Mouse (Mus musculus): ENCODE data around the gene Tmem145.

DNA sequence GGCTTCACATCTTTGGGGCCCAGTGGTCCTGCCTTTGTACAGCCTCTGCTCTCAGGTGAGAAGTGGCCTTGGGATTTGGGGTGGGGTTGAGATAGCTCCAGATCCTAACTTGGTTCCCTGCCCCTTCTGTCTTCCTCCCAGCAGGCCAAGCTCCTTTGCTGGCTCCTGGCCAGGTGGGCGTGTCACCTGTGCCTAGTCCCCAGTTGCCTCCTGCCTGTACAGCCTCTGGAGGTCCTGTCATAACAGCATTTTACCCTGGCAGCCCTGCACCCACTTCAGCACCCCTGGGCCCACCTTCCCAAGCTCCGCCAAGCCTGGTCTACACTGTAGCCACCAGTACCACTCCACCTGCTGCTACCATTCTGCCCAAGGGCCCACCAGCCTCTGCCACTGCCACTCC, 15.0 kb upstream of the Tmem145 start:
- TF ChIP-seq CTCF (IDR thresholded peaks at IDR 0.05; ENCODE audit: low read depth) (no peak), EP300 (IDR thresholded peaks at IDR 0.05; ENCODE audit: low read depth) (no peak)
